Mouse (Mus musculus): ENCODE measurements around the gene Gas2l2.

GRCm38 (mm10) chr11:83450550-83450949 lies 21.3 kb upstream of the Gas2l2 start:
- TF ChIP-seq ZNF384 (IDR thresholded peaks at IDR 0.05; ENCODE audit: low read depth, low read length) (no peak), MAFK (IDR thresholded peaks at IDR 0.05; ENCODE audit: insufficient read depth, low read depth, low read length) (no peak), HCFC1 (IDR thresholded peaks at IDR 0.05; ENCODE audit: borderline replicate concordance, insufficient read depth, low read length) (no peak), CHD2 (IDR thresholded peaks at IDR 0.05; ENCODE audit: low read depth, low read length) (no peak)

Data from ES-E14 (cell line).